Mouse (Mus musculus) yolk sac, embryonic 10.5 days (tissue): ENCODE measurements around the gene Pum1.

Experiments used
- DNase-seq: peaks from one replicate; pipeline ENCODE4 v3.0.0-alpha.2; 2017; ENCODE audit warnings: low spot score

The Pum1 gene

DNA sequence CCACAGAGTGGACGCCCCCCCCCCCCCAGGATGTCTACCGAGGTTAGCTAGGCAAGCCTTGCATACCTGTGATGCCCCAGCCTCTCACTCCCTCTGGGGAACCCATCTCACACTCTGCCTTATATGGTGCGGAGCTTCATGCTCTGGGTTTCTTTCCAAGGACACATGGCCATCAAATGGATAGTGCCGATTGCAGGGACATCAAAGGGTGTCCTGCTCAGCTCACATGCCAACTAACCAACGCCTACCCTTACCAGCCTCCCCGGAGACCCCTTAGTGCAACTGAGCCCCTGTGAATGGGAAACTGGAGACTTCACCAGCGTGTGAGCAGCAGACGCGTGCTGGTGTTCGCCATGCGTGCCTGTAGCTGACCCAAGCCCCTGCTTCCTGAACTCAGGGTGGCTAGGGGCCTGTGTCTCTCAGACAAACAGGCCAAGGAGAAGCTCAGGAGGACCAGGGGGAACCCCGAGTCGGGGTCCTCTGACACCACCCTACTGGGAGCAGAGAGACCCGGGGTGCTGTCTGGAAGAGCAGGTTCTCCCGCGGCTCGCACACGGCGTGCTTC lies 128.8 kb downstream of the Pum1 start:
- DNase-seq = no peak

DNA sequence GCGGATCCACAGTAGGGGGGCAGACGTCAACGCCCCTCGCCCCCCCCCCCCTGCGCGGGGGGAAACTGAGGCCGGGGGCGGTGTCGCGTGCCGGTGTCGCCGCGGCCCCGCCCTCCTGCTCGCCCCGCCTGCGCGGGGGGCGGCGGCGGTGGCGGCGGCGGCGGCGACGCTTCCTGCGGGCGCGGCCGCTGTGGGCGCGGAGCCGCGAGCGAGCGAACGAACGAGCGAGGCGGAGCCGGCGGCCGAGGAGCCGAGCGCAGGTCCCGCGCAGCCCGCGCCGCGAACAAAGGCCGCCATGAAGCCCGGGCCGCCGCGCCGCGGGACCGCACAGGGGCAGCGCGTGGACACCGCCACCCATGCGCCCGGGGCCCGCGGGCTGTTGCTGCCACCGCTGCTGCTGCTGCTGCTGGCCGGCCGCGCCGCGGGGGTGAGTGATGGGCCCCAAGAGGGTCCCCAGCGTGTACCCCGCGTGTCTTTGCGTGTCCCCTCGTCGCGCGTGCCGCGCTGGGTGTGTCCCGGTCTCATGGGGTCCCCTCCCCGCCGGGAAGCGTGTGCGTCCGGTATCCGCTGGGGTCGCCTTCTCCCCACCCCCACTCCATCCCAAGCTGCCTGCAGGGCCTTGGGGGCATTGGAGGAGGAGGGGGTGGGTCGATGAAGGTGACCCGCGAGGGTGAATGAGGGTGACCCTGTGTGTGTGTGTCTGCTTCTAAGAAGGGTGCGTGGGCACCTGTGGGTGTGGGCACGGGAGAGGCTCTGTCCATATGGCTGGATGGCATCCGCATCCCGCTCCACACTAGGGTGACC lies 129.5 kb downstream of the Pum1 start, which contains the start of gene Sdc3:
Gene Sdc3 (plus strand): TSS at position 162 of the 804 bp plus-strand sequence.
- no peak for DNase-seq

DNA sequence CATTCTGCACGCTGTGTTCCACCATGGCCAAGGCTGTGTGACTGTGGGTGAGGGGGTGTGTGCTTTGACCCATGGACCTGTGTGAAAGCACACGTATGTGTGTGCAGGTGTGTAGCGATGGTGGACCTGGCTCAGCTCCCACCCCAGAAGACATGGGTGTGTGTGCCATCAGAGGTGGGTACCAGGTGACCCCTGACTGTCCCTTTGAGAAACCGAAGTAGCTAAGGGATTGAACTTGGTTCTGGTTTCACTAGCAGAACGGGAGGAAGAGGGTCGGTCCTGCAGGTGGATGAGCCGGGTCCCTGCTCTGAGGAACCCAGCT lies 130.0 kb downstream of the Pum1 start:
- no peak for DNase-seq

DNA sequence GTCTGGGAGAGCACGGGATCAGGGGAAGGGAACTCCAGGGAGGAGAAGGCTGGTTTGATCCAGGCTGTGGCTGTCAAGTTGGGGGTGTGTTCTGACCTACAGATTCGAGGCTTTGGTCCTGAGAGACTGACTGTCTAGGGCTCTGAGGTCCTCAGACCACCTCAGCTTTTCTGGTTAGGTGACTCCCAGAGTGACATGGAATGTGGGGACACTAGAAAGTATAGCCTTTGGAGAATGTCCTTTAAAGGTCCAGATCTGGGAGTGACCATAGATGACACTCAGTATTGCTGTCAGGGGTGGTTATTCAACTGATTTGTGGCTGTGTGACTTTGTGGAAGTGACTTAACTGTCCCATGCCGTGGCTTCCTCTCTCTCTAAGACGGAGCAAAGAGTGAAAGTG lies 131.7 kb downstream of the Pum1 start:
- no peak for DNase-seq

DNA sequence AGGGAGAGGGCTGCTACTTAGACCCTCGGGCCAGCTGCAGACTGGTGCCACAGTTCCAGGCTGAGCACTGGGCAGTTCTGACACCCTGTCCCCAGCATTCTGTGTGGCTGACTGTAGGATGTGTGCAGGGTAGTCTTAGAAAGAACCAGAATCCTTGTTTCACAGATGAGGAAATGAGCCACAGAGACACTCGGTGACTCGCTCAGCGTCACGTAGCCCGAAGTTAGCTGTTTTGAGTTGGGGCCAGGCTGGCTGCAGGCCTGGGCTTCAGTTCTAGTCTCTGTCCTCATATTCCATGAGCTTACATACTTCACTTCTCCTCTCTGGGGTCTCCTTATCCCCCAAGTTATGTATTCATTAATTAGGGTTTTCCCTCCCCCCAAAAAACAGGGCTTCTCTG lies 132.8 kb downstream of the Pum1 start:
- DNase-seq = no peak

DNA sequence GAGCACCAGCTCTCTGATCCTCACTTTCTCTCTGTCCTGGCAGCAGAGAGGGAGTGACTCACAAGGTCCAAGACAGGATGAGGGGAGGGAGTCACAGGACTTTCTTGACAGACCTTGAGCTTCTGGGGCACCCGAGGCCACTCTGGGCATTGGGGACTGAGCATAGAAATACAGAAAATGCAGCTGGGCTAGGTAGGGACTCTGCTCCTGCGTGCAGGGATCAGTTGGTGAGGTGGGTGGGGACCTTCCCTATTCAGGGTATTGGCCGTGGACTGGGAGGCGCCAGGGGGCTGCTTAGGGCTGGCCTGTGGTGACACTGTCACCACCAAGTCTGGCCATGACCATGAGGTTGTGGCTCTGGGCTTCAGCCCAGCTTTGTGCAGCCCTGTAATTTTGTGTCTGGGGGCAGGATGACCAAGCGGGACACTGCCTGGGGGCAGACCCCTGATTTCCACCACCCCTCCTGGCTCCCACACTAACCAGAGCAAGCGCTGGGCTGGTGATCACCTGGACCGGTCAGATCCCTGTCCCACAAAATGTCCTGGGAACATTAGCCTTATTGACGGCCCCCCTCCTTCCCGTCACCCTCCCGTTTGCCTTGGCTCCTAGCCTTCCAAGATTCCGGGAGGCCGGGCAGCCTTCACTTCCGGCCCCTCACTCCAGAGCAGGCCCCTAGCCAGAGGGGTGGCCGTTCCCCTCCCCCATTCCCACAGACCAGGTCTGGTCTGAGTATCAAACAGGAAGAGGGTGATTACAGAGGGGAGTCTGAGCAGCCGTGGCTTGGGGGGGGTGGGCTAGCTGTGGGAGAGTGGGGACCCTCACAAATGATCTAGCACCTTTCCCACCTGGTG lies 134.3 kb downstream of the Pum1 start:
- peak; percentile 41 for DNase-seq

DNA sequence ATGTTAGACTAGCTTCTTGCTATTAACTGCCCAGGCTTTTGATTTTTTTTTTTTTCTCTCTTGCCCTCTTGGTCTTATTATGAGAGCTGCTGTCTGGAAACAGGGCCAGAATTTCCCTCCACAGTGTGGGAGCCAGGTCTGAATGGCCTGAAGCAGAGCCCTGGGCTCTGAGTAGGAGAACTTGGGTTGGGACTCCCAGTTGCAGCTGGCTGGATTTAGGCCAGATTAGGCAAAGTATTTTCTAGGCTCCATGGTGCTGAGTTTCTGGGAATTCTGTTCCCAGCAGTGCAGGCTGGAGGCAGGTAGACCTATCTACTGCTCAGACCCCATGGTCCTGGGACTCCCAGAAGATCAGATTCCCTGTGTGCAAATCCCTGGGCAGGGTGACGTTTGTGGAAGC lies 135.3 kb downstream of the Pum1 start:
- no peak for DNase-seq

DNA sequence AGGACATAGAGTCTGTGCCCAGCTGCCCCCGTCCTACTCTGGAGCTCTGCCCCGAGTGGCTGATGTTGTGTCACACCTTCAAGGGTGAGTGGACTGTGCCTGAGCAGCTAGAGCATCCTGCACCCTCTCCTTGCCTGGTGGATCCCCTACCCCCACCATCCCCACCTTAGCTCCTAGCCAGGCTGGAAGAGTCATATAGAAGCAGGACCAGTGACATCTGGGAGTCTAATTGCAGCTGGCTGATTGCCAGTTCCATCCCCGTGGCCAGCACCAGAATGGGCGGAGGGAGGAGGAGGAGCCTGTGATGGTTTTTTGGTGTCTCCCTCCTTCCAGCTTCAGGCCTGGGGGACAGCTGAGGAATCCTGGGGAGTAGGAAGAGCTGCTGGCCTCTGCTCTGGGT lies 136.0 kb downstream of the Pum1 start:
- DNase-seq = no peak

DNA sequence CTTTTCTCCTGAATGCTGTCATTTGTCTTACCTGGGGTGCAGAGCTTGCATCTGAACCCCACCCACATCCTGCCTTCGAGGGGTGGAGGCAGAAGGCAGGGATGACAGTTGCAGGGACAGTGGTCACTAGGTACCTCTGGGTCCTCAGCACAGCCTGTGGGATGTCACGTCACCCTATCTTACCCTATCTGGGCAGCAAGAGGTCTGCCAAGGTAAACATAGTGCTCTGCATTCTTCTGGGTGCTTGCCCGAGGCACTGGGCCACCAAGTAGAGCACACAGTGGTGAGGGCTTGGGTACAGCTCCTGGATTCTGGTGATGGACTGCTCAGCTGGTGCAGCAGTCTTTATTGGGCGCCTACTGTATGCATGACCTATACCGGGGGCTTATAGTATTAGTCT lies 136.5 kb downstream of the Pum1 start:
- DNase-seq = no peak

DNA sequence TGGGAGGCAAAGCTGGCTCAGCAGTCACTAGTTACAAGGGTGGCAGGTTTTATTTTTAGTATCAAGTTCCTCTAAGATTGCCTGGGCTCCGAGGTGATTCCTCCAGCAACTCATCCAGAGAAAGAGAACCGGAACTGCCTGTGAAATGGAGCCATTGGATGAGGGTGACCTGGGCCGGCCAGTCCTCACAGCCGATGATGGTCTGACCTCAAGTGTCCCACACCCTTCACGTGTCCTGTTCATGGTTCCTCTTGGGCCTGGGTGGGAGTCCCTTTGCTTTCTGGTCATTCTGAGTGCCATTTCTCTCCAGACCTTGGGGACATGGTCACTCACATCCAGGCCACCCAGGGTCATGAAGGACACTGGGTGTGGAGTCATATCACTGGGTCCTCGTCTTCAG lies 137.0 kb downstream of the Pum1 start:
- no peak for DNase-seq

DNA sequence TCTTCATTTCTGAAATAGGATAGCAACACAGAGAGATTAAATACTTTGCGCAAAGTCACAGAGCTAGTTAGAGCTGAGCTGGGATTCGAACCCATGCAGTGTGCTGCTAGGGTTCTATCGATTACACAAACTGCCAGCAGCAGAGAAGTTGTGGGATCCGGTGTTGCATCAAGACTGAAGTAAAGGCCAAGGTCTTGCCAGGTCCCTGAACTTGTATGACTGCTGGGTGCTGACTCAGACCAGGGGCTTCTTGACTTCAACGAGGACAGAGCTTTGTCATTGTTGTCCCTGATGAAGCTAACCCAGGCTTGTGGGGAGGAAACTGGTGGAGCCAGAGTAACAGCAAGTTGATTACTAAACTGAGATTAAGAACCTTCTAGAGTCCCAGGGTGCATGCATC lies 138.1 kb downstream of the Pum1 start:
- DNase-seq = no peak

DNA sequence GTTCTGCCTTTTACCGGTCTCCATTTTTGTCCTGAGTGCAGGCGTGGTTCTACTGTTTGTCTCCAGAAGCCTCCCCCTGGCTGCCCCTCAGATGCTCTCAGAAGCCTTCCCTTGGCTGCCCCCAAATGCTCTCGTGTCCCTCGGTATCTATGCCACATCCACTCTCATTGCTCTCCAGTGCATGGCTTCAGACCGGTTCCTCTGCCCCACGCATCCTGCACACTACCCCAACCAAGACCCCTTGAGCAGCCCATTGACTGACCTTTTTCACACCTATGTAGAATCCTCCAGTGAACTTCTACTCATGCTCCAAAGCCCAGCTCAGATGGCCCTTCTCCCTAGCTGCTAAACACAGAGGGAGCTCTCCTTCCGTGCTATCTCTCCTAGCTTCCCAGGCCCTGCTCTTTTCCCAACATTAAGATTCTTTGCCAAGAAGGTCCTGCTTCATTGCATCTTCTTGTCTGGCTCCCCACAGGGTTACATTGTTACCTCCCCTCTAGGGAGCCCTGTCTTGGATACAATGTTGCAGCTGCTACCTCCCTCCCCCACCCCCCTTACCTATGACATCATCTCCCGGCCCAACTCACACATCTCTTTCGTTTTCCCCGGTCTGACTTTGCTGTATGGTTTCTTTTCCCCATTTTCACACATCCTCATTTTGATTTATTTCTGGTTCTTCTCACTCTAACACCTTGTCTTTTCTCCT lies 138.7 kb downstream of the Pum1 start:
- no peak for DNase-seq

DNA sequence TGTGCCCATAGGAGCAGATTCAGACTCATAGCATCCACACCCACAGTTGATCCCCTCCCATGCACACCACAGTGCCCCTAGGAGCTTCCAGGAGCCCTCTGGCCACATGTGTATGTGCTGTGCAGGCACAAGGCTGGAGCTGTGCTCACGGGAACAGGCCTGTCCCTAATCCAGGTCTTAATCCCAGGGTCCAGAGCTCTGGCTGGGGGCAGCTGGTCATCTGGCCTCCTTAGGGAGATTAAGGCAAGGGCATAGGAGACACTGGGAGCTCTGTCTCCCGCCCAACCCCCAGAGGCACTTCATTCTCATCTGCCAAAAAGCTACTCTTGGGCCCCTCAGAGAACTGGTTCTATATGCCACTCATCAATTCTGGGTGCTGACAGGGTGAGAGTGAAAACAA lies 140.5 kb downstream of the Pum1 start:
- DNase-seq = no peak

DNA sequence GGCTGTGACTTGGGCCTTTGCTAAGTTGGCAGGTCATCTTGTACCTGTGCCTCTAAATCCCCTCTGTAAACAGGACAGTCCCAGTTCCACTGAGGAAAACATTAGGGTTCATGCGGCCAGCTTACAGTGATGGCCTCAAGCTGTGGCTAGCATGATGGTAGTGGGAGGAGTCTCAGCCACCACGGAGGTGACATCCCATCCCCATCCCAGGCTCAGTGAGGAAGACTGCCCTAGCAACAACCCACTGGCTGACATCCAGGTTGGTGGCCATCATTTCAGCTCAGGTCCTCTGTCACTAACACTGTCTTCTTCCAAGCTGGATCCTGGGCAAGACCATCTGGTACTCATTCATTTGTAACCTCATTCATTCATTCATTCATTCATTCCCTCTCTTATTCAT lies 141.2 kb downstream of the Pum1 start:
- DNase-seq = no peak

DNA sequence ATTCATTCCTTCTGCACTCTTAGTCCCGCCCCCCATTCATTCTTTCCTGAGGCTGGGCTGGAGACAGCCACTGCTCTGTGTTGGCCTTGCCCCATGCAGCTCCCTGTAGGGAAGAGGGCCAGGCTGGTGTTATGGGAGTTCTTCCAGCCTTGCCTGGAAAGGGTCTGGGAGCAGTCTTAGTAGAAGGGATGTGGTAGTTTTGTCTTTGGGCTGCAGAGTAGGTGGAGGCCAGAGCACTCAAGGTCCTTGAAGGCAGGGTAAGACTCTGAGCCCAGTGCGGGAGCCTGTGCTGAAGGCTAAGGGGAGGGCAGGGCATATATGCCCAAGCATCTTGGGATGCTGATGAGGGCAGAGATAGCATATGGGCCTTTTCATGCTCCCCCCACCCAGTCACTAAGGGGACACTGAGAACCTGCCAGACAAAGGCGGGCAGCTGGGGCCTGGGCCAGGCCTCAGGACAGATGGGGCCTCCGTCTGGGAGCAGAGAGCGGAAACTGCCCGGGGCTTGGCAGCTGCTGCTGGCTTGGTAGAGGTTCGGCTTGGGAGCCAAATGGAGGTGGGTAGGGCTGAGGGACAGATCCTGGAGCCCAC lies 141.7 kb downstream of the Pum1 start:
- DNase-seq = no peak

DNA sequence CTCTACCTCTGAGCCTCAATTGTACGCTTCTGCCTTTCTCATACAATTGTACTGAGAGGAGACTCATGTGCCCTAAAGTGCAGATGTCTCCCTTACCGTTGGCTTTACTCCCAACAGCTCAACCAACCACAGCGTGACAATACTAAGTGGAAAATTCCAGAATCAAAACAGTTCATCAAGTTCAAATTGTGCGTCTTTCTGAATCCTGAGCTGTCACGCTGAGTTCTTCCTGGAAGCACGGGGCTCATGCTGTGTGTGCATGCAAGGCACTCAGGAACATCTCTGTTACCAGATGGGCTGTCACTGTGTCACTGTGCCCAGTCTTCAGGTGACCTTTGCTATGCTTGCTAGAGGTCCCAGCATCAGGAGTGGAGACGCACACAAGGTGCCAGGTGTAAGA lies 142.6 kb downstream of the Pum1 start:
- no peak for DNase-seq

DNA sequence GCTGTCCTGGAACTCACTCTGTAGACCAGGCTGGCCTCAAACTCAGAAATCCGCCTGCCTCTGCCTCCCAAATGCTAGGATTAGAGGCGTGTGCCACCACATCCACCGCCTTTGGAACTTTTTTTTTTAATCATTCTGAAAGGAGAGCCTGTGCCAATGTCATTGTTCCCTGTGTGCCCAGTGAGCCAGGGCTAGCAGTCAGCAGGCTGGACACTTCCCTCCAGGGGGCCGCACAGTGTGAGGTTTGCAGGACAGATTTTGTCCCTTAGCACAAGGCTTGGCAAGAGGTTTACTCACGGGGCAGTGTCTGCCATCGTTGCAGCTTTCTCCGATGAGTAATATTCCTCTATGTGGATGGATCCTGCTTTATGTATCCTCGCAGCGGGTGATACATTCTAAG lies 143.6 kb downstream of the Pum1 start:
- no peak for DNase-seq

DNA sequence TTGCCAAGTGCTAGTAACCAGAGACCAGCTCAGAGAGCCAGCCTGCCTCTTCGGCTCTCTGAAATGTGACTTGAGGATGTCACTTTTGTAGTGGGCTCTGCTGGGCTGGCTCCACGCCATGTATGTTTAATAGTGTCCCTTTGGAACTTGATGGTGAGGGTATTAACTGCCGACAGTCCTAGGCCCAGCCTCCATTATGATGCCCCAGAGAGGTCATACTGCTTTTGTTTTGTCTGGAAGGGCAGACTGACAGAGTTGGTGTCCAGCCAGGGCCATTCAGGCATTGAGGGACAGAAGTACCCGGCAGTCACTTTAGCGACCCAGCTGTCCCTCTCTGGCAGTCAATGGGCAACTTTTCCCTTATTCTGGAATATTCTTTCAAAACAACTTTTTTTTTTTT lies 146.7 kb downstream of the Pum1 start:
- no peak for DNase-seq

DNA sequence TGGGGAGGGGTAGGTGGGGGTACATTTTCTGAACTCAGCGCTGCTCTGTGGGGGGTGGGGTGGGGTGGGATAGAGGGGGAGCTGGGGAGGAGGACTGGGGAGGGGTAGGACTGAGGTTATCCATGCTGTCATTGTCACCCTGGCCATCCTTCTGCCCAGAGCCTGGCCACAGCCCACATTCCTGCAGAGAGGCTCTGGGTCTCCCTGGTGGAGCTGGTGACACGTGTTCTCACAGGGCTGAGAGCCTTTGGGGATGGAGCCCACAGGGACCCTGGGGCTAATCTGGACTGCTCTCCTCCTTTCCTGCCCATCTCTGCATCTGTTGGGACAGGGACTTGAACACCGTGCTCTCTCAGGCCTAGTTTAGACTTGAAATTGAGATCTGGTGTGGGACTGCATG lies 147.7 kb downstream of the Pum1 start:
- DNase-seq = no peak

DNA sequence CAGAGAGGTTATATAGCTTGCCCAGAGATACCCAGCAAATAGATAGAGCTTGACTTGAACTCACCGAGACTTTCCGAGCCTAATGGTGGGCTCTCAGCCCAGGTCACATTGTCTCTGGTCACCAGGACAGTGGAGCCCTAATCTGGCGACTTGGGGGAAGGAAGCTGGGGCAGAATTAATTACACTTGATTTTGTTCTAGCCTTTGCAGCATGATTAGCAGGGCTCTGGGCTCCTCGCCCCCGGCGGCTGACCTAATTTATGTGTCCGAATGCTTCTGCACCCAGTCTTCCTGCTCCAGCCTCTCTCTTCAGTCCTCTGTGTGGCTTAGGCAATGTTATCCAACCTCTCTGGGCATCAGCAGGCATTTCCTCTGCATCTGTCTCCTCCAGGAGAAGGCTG lies 148.3 kb downstream of the Pum1 start:
- DNase-seq = no peak

DNA sequence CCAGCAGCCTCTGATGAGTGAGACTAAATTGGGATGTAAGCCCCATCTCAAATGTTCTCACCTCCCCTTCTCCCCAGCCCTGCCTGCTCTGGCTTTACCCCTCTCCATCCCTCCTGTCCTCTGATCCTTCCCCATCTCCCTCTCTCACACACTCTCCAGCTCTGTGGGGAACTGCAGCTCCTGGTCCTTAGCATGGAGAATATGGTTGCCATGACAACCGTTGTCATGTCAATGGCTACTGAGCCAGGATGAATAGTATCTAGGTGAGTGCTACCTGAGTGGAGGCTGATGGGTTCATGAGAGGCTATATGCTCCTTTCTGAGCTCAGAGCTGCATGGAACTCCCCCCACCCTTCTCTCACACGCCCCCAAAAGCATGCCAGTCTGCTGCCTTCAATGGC lies 150.8 kb downstream of the Pum1 start:
- DNase-seq = no peak

DNA sequence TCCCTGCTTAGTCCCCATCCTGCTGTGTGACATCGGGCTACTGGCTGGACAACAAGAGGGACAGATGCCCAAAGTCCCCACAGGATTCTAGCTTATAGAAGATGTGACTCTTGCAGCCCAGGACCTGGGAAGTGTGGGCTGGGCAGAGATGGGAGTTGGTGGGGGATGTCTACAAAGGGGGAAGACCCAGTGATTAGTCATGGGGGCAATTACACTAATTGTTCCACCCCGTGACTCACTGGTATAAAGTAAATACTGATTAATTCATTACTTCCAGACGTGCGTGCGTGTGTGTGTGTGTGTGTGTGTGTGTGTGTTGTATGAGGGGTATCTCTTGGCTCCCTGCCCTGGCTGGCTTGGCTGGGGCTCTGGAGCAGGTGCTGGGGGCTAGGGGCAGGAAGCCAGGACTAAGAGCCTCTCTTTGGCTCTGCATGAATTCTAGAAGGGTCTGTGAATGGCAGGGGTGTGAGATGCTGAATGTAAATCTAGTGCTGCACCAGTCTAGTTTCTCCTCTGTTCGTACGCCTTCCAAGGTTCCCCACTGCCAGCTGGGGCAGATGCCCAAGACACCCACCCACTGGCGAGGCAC lies 151.7 kb downstream of the Pum1 start:
- DNase-seq = no peak
